Mouse (Mus musculus) activated CD4-positive, CD25-positive, alpha-beta regulatory T cell (primary cell): ENCODE measurements around the gene Eri3. TPM values are rescaled to one million over a fixed set of nuclear protein-coding genes. Genes with fewer than 3 reads are reported as not detected.

Experiments used
- polyA plus RNA-seq, 2 experiments: library from polyadenylated mRNA; unstranded; fragments of 100-300 nt; shearing (Covaris generic); gene quantifications; one replicate each; pipeline ENCODE4 v1.2.1; 2017

Gene Eri3
- 10 to 100 TPM; 36.1 to 45.9 TPM for polyA plus RNA-seq

DNA sequence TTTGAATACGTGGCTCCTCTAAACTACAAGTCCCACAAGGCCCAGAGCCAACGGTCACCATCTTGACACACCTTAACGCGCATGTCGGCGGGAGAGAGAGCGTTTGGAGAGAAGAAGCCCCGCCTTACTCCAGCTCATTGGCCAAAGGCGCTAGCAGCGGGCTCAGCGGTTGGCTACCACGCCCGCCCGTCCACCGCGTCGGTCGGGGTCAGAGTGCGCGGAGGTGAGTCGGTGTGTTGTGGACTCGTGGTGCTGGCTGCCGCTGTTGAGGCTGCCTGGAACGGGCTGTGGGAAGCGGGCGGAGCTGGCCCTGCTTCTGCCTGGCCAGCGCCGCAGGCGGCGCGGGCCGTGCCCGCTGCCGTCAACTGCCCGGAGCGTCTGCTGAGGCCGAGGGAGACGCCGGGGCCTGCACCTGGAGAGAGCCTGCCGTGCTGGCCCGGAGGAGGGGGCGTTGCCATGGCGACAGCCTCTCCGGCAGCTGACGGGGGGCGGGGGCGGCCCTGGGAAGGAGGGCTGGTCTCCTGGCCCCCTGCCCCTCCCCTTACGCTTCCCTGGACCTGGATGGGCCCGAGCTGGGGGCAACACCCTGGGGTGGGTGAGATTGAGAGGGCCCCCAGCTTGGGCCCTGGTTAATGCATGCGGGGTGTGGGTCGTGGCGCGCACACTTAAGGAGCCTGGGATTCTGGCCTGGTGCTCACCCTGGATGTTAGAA lies at the start of gene Eri3:
Gene Eri3, plus strand, starts transcription at position 226 of the 712 bp plus-strand sequence.

DNA sequence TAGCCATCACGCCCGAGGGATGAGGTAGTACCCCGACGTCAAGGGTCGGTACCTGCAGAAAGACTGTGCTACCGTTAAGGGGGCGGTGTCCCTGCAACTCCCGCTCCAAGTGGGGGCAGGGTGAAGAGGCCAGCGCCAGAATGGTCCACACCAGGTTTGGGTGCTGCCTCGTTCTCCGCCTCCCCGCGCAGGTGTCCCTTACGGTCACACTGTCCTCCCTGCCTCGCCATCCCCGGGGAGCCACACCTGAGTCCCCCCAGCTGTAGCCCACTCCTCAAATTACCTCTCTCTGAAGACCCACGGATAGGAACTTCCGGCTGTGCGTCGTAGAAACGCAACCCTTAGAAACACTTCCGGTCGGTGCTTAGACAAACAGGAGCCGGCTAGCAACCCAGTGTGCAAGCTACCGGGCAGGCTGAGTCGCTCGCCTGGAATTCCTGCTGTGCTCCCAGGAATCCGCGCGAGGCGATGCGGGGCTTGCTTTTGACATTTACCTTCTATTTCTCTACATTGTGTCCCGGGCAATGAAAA lies 131.8 kb downstream of the Eri3 start, which contains the start of gene Dmap1:
Gene Dmap1, minus strand, starts transcription at position 343 of the 531 bp plus-strand sequence.

Other genes with a start within 250 kb of the Eri3 start
- 100 to 1,000 TPM in 1 of 2 experiments, 10 to 100 TPM in 1; 83.5 to 100 TPM for gene Rnf220, start 53.3 kb upstream of the Eri3 start, polyA plus RNA-seq
- 10 to 100 TPM; 41.9 to 48.5 TPM for gene Dmap1, start 131.9 kb downstream of the Eri3 start, polyA plus RNA-seq
- not detected for gene Gm12845, start 174.0 kb downstream of the Eri3 start, polyA plus RNA-seq
- gene Klf17, start 215.3 kb downstream of the Eri3 start, polyA plus RNA-seq: under 1 TPM in 1 of 2 experiments, not detected in 1; 0.36 TPM